Mouse (Mus musculus) left cerebral cortex, postnatal 36 days (tissue): ENCODE measurements at regions not wholly inside any gene's neighbourhood (a gene's known extent, or its start where the extent isn't known, plus 50 kb on each side); places are given as distances from the start of the nearest gene placed in this dataset.

Experiments used
- DNase-seq, 2 experiments: peaks; one replicate each; pipeline ENCODE4 v3.0.0; 2021 to 2022; ENCODE audit warnings: low spot score in 2 of 2, mixed read lengths in 1 of 2
- intact Hi-C: fragments of 180-260 bp; cut with DNase I; formaldehyde crosslinking; loops from one replicate; pipeline ENCODE4 v1.15.1; 2025

- intact Hi-C loops, result no loop called here
- DNase-seq, result no peak
Measured at GRCm38 (mm10) chr5:74783906-74784305, 81.2 kb upstream of the Lnx1 start.

- intact Hi-C loops, result no loop called here
- no peak for DNase-seq
Measured at GRCm38 (mm10) chr5:74778076-74778465, 75.4 kb upstream of the Lnx1 start.

GRCm38 (mm10) chr5:74777381-74778075 is 74.8 kb upstream of the Lnx1 start:
- intact Hi-C loops, result no loop called here

GRCm38 (mm10) chr5:74776081-74776480 is 73.4 kb upstream of the Lnx1 start:
- no peak for DNase-seq
- intact Hi-C loops, result no loop called here

More at GRCm38 (mm10) chr5:74777381-74778075, 74.8 kb upstream of the Lnx1 start:
- no peak for DNase-seq

- DNase-seq, result no peak
- intact Hi-C loops, result no loop called here
Measured at GRCm38 (mm10) chr5:74775596-74775995, 72.9 kb upstream of the Lnx1 start.

- intact Hi-C loops, result no loop called here
- DNase-seq, result no peak
Measured at GRCm38 (mm10) chr5:74773558-74774429, 71.1 kb upstream of the Lnx1 start.

GRCm38 (mm10) chr5:74771121-74771520 is 68.4 kb upstream of the Lnx1 start:
- DNase-seq, result no peak
- intact Hi-C loops, result no loop called here

GRCm38 (mm10) chr5:74769023-74769422 is 66.3 kb upstream of the Lnx1 start:
- no peak for DNase-seq
- intact Hi-C loops, result no loop called here

- intact Hi-C loops, result no loop called here
- DNase-seq, result no peak
Measured at GRCm38 (mm10) chr5:74767993-74768392, 65.3 kb upstream of the Lnx1 start.

- intact Hi-C loops, result no loop called here
- no peak for DNase-seq
Measured at GRCm38 (mm10) chr5:74766211-74766610, 63.5 kb upstream of the Lnx1 start.

- DNase-seq, result no peak
- intact Hi-C loops, result no loop called here
Measured at GRCm38 (mm10) chr5:74765061-74765767, 62.5 kb upstream of the Lnx1 start.

GRCm38 (mm10) chr5:74757557-74757956 is 54.8 kb upstream of the Lnx1 start:
- no peak for DNase-seq
- intact Hi-C loops, result no loop called here

- DNase-seq, result no peak
- intact Hi-C loops, result no loop called here
Measured at GRCm38 (mm10) chr5:74752961-74753360, 50.2 kb upstream of the Lnx1 start.
